Mouse (Mus musculus) lung, postnatal 14 days (tissue): ENCODE measurements around the gene Hoxa6.

ENCODE experiments used
- DNase-seq: peaks from one replicate; pipeline ENCODE4 v3.0.0; 2021

The Hoxa6 gene

GRCm38 (mm10) chr6:52226569-52227257 is 18.2 kb upstream of the Hoxa6 start:
- no peak for DNase-seq

GRCm38 (mm10) chr6:52225612-52226568 is 17.4 kb upstream of the Hoxa6 start:
- DNase-seq: no peak

DNA sequence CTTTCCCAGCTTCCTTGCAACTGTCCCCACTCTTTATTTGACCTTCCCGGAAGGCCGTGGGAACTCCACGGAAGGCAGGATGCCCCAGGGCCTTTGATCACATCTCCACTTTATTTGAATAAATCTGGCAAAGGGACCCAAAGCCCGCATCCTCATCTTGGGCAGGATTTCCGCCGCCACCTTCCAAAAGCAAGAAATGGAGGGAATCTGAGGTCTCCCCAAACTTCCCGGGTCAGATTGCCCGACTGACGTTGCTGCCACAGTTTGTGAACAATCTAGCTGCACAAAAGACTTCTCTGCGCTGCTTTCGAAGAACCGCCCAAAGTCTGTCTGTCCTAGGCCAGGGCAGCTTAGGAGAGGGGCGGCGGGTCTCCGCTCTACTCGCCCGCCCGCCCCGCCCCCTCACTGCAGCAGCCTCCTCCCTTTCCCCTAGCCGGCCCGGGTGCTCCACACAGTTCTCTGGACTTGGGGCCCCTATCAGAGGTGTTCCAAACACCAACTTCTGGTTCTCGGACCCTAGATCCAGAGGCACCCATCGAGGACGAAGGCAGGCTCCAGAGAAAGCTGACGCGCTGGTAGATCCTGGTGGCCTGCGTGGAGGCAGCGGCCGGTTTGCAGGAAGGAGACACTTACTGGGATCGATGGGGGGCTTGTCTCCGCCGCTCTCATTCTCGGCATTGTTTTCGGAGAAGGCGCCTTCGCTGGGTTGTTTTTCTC is 16.5 kb upstream of the Hoxa6 start:
- DNase-seq: no peak

DNA sequence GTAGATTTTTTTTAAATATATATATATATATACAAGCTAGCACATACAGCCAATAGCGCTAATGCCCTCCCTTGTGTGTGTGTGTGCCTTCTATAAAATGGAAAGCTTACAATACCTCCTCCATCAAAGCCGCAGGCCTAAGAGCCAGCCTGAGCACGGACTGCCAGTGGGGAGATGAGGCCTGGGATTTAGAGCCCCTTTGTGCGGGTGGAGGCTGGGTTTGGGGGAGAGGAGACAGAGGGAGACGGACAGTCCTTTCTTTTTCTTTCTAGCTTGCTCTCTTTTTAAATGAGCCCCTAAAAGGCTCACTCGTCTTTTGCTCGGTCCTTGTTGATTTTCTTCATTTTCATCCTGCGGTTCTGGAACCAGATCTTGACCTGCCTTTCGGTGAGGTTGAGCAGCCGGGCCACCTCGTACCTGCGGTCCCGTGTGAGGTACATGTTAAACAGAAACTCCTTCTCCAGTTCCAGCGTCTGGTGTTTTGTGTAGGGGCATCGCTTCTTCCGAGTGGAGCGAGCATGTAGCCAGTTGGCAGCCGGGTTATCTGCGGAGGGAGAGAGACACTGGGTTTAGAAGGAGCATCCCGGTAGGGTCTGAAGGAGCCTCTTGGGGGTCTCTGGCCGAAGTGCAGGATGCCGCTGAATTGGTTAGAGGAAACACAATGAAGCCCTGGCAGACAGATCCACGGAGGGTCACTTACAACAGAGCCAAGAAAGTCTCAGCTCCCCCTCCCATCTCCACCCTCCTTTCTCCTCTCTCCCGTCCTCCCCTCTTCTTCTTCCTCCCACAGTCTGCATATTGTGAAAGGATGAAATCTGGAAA is 15.6 kb upstream of the Hoxa6 start:
- no peak for DNase-seq

GRCm38 (mm10) chr6:52222729-52223128 is 14.2 kb upstream of the Hoxa6 start:
- no peak for DNase-seq

GRCm38 (mm10) chr6:52221993-52222685 is 13.6 kb upstream of the Hoxa6 start:
- DNase-seq: no peak

DNA sequence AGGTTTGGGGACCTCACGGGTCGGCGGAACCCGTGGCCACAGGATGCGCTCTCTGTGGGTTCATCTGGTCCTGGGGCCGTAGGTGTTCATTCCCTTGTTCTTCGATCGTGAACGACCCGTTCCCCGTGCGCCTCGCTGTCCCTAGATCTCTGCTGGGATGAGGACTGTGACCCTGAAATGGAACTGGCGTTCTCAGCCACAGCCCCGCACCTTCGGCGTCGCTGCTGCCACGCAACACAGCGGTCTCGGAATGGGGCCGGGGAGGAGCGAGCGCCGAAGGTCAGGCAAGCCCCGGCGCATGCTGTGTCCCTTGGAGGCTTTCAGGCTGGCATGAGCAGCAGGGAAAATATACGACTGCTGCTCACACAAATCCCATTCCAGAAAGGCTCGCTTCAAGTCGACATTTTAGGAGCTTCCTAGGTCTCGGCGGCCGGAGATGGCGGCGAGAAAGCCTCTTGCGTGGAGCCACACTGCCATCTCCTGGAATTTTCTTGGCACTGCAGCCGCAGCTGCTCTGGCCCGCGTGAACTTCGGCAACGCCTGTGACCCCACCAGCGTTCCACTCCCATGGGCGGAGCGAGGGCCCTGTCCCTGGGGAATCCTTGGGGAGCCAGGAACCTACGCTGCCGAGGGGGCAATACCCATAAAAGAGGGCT is 12.9 kb upstream of the Hoxa6 start, which contains the start of gene Hoxa7:
Hoxa7 (minus strand) TSS at position 518 of the 656 bp plus-strand sequence.
- DNase-seq: peak; percentile 87

GRCm38 (mm10) chr6:52220865-52221310 is 12.4 kb upstream of the Hoxa6 start:
- DNase-seq: no peak

DNA sequence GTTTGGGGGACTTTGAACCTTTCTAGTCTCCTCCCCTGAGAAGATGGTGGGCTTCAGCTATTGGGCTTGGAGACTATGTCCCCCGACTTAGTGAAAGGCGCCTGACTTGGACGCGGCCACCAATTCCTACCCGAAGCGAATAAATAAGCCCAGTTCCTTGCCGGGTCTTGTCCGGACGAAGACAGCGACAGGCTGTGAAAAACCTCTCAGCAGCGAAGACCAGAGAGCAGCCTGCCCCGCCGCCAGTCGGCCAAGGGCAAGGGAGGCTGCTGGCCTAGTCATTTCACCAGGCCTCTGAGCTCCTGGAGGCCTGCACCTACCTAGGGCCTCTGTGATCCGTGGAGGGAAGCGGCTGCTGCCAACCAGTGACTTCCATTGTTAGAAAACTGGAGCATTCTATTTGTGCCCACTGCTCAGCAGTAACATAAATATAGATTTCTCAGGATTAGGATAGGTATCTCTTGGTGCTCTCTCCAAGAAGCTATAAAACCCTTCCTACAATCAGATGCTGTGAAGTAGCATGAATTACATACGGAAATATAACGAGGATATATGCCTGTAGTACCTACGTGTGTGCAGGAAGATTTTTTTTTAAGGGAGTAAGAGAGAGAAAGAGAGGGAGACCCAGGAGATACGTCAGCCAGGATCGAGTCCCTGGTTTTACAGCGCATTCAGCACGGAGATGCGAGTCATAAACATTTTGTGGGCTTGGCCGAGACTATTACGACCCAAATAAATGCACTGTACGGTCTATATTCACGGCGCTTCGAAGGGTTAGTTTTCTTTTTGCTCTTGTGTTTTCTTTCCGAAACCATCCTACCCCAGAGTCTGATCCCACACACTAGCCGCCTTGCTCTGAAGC is 11.7 kb upstream of the Hoxa6 start:
- DNase-seq: no peak

DNA sequence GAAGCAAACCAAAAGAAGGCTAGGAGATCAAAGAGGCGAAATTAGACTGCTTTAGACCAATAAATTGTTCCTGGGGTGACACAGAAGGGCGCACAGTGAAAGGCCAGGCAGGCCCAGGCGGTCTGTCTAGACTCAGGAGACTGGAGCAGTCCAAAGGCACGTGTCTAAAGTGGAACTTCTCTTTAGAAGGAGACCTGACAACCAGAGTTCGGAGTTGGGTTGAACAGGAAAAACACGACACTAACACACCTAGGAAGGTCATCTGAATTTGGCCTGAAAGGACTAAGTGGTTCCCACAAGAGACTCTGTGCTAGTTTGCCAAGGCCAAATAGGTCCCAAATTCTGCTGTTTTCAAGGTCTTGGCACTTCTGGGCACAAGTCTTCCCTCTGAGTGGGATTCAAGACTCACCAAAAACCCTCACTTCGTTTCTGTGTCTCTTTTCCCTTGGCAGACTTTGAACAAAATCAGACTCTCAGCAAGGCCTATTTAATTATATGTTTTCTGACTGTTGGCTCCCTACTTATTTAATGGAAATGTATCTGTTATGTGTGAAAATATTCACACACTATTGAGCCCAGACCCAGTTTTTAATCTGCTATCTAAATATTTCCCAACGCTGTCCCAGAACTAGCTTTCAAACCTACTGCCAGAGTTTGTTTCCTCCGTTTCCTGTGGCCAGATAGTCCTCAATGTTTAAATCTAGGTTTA is 10.9 kb upstream of the Hoxa6 start:
- DNase-seq: no peak

- no peak for DNase-seq
Measured at GRCm38 (mm10) chr6:52218643-52219215, 10.2 kb upstream of the Hoxa6 start.

GRCm38 (mm10) chr6:52217895-52218642 is 9.5 kb upstream of the Hoxa6 start:
- no peak for DNase-seq

DNA sequence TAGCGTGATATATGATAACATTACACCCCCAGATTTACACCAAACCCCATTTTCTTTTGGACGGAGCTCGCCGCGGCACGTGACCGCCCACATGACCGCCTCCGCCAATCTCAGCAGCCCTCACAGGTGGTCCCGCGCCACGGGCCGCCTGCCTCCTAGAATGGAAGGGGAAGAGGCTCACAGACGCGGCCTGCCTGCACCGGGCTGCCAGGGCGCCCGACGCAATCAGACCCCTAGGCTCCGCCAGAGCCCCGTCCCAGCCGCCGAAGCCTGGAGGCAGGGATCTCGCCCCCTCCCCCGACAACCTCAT is 8.9 kb upstream of the Hoxa6 start:
- DNase-seq: peak; percentile 57

- no peak for DNase-seq
Measured at GRCm38 (mm10) chr6:52216691-52217458, 8.4 kb upstream of the Hoxa6 start.

GRCm38 (mm10) chr6:52215771-52216535 is 7.4 kb upstream of the Hoxa6 start:
- no peak for DNase-seq

- no peak for DNase-seq
Measured at GRCm38 (mm10) chr6:52215070-52215469, 6.5 kb upstream of the Hoxa6 start.

- no peak for DNase-seq
Measured at GRCm38 (mm10) chr6:52214271-52214670, 5.7 kb upstream of the Hoxa6 start.
